Mouse (Mus musculus) limb, embryonic 14.5 days (tissue): Measurements from ENCODE around the gene Ptprs. TPM values are rescaled to one million over a fixed set of nuclear protein-coding genes. Genes with fewer than 3 reads are reported as not detected.

Source experiments
- ATAC-seq: fragments of 200-750 bp; cut with Nextera tagmentation; 2 replicates; pipeline ENCODE4 v1.8.0; 2017; ENCODE audit warnings: low read depth, moderate number of reproducible peaks, moderate TSS enrichment; ENCODE audit not compliant: low FRiP score
- DNase-seq: peaks from one replicate; pipeline ENCODE4 v3.0.0-alpha.2; 2015; ENCODE audit warnings: low spot score
- H3K27ac ChIP-seq: fragments of 300-500 bp; sonication (generic); replicated peaks from 2 replicates; pipeline ENCODE4 v1.5.1; 2014; ENCODE audit warnings: low read depth, mild to moderate bottlenecking, low read length, moderate library complexity, mixed read lengths
- H3K27me3 ChIP-seq: fragments of 300-500 bp; sonication (generic); 2 replicates; pipeline ENCODE4 v1.6.1; 2014; ENCODE audit warnings: low read length, mixed read lengths; ENCODE audit not compliant: control insufficient read depth, insufficient read depth
- H3K36me3 ChIP-seq: fragments of 300-500 bp; sonication (generic); 2 replicates; pipeline ENCODE4 v1.6.1; 2014; ENCODE audit warnings: mild to moderate bottlenecking, low read length, moderate library complexity, mixed read lengths; ENCODE audit not compliant: control insufficient read depth, insufficient read depth
- H3K4me1 ChIP-seq: fragments of 300-500 bp; sonication (generic); 2 replicates; pipeline ENCODE4 v1.6.1; 2014; ENCODE audit warnings: antibody characterized with exemption, low read length, mixed read lengths; ENCODE audit not compliant: control insufficient read depth, insufficient read depth
- H3K4me2 ChIP-seq: fragments of 300-500 bp; sonication (generic); replicated peaks from 2 replicates; pipeline ENCODE4 v1.6.1; 2014; ENCODE audit warnings: low read depth, mild to moderate bottlenecking, low read length, moderate library complexity; ENCODE audit not compliant: severe bottlenecking
- H3K4me3 ChIP-seq: fragments of 300-500 bp; sonication (generic); replicated peaks from 2 replicates; pipeline ENCODE4 v1.5.1; 2014; ENCODE audit warnings: low read length
- H3K9ac ChIP-seq: fragments of 300-500 bp; sonication (generic); 2 replicates; pipeline ENCODE4 v1.6.1; 2014; ENCODE audit warnings: mild to moderate bottlenecking, low read depth, low read length, moderate library complexity; ENCODE audit not compliant: severe bottlenecking
- H3K9me3 ChIP-seq: fragments of 300-500 bp; sonication (generic); 2 replicates; pipeline ENCODE4 v1.6.1; 2016; ENCODE audit warnings: low read length; ENCODE audit not compliant: control insufficient read depth
- POLR2A ChIP-seq: fragments of 200-500 bp; IDR thresholded peaks from 2 replicates; pipeline ENCODE4 v1.8.0; 2012; ENCODE audit warnings: inconsistent platforms, mild to moderate bottlenecking, moderate library complexity, borderline replicate concordance; ENCODE audit not compliant: insufficient read depth, insufficient read length; ENCODE audit errors: extremely low read depth
- WGBS: fragments of 180-500 bp; shearing (Covaris S2); extraction: QIAGEN DNeasy Blood & Tissue Kit; methylation state at CpG from one replicate; pipeline ENCODE4 v1.1.7; 2014; 5-methylcytosine and 5-hydroxymethylcytosine counted together
- polyA plus RNA-seq, 2 experiments: library from polyadenylated mRNA; depleted of rRNA in 1 of 2; stranded (reverse) in 1 of 2; unstranded in 1 of 2; fragments of >200 nt; fragmentation: Nextera tagmentation in 1 of 2; extraction: Ambion mirVana in 1 of 2; gene quantifications; 2 replicates each; pipeline versions ENCODE4 v1.2.1 to v1.2.3; 2012 to 2014

Gene Ptprs
- polyA plus RNA-seq, 2 experiments, result 116 to 483 TPM

GRCm38 (mm10) chr17:56401051-56401521 lies 75.2 kb downstream of the Ptprs start:
- Histone ChIP-seq H3K27me3 (no peaks in the 10 kb centered on the region), H3K27ac (no peak overlapping the region), H3K36me3 (peaks cover 82% of the 10 kb centered on the region), H3K4me3 (no peak overlapping the region), H3K4me2 (no peak overlapping the region), H3K4me1 (no peaks in the 10 kb centered on the region), H3K9ac (no peak overlapping the region), H3K9me3 (no peaks in the 10 kb centered on the region)
- DNase-seq (no peak), ATAC-seq (no peak)
- TF ChIP-seq POLR2A, result no peak
- WGBS, result 94% methylated on average over 4 of the region's 4 CpGs

DNA sequence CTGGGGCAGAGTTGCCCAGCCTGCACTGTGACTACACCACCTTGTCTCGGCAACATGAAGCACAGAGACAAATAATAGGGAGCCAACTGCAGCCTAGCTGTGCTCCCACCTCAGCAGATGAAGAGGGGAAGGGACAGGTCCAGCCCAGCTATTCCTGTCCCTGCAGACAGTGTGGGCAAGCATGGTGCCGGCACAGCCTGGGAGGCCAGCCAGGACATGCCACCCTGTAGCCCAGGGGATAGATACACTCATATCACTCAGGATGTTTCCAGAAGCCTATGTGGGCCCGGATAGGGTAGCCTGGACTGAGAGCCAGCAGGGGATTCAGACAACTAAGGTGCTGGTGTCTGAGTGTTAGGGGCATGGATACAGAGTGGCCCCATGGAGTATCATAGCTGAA lies 76.1 kb downstream of the Ptprs start:
- Histone ChIP-seq H3K9me3 (no peaks in the 10 kb centered on the region), H3K4me1 (no peaks in the 10 kb centered on the region), H3K9ac (0 out of 2 replicates have a peak overlapping the region, but pooled peaks have one; percentile 16), H3K27ac (no peak overlapping the region), H3K27me3 (no peaks in the 10 kb centered on the region), H3K4me2 (no peak overlapping the region), H3K4me3 (no peak overlapping the region), H3K36me3 (peaks cover 91% of the 10 kb centered on the region)
- no peak for TF ChIP-seq POLR2A
- 91% methylated on average over 3 of the region's 3 CpGs for WGBS
- ATAC-seq, result no peak
- DNase-seq, result no peak

DNA sequence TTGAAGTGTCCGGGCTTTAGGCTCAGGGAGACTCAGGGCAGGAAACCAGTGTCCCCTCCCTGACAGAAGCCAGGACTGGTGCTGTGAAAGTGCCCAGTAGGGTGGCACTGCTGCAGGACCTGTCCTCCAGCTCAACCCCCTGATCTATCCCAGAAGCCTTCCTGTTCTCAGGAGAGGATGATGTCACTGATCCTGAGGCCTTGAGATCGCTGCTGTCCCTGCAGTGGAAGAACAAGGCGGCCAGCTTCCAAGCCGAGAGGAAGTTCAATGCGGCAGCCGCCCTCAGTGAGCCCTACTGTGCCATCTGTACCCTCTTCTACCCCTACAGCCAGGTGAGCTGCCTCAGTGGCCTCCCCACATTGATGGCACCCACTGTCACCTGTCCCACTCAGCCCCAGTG lies 80.2 kb downstream of the Ptprs start:
- Histone ChIP-seq H3K9ac (no peak overlapping the region), H3K27me3 (no peaks in the 10 kb centered on the region), H3K27ac (no peak overlapping the region), H3K36me3 (peaks cover 99% of the 10 kb centered on the region), H3K4me1 (no peaks in the 10 kb centered on the region), H3K4me2 (no peak overlapping the region), H3K4me3 (no peak overlapping the region), H3K9me3 (no peaks in the 10 kb centered on the region)
- DNase-seq (no peak), ATAC-seq (no peak)
- TF ChIP-seq POLR2A, result no peak
- 82% methylated on average over 6 of the region's 6 CpGs for WGBS

DNA sequence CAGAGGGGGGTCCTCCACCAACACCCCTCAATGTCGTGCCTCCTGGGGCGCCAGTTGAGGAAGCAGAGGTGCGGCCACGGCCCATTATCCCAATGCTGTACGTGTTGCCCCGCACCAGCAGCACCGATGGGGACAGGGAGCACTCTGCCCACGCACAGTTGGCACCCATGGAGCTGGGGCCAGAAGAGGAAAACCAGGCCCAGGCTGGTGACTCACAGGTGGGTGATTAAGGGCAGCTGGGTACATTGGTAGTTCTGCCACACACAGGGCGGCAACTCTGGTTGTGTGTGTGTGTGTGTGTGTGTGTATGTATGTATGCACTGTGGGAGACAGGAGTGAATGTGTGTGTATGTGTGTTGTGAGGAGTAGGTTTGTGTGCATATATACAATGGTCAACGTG lies 82.4 kb downstream of the Ptprs start:
- Histone ChIP-seq H3K4me2 (no peak overlapping the region), H3K4me1 (no peaks in the 10 kb centered on the region), H3K4me3 (no peak overlapping the region), H3K36me3 (peaks cover 99% of the 10 kb centered on the region), H3K9ac (no peak overlapping the region), H3K27ac (no peak overlapping the region), H3K9me3 (no peaks in the 10 kb centered on the region), H3K27me3 (no peaks in the 10 kb centered on the region)
- DNase-seq (no peak), ATAC-seq (no peak)
- no peak for TF ChIP-seq POLR2A
- 94% methylated on average over 10 of the region's 10 CpGs for WGBS

GRCm38 (mm10) chr17:56393238-56393637 lies 83.0 kb downstream of the Ptprs start:
- Histone ChIP-seq H3K9ac (no peak overlapping the region), H3K4me1 (no peaks in the 10 kb centered on the region), H3K4me2 (no peak overlapping the region), H3K27me3 (no peaks in the 10 kb centered on the region), H3K4me3 (no peak overlapping the region), H3K27ac (no peak overlapping the region), H3K36me3 (peaks cover 95% of the 10 kb centered on the region), H3K9me3 (no peaks in the 10 kb centered on the region)
- 93% methylated on average over 6 of the region's 6 CpGs for WGBS
- ATAC-seq, result no peak
- no peak for TF ChIP-seq POLR2A
- DNase-seq, result no peak

- no peak overlapping the region for H3K4me2 ChIP-seq
- no peak for TF ChIP-seq POLR2A
- no peak overlapping the region for H3K4me3 ChIP-seq
- WGBS, result 82% methylated on average over 6 of the region's 6 CpGs
- H3K4me1 ChIP-seq, result no peaks in the 10 kb centered on the region
- H3K27ac ChIP-seq, result no peak overlapping the region
- H3K9me3 ChIP-seq, result no peaks in the 10 kb centered on the region
- ATAC-seq (no peak), DNase-seq (no peak)
- no peak overlapping the region for H3K9ac ChIP-seq
- H3K27me3 ChIP-seq, result no peaks in the 10 kb centered on the region
- H3K36me3 ChIP-seq, result peaks cover 85% of the 10 kb centered on the region
These were observed 88.7 kb downstream of the Ptprs start for GRCm38 (mm10) chr17:56387612-56388011.
